8 mouse cellular contexts compared by ENCODE assay signal in genomic region chr2:38616072-38616471, GRCm38 (mm10). TPM values are rescaled to one million over a fixed set of nuclear protein-coding genes. Genes with fewer than 3 reads are reported as not detected.
DNase-seq lines count a peak whose midpoint lies in the region; ATAC-seq and TF ChIP-seq lines count a peak whose summit lies in the region.

No protein-coding gene starts in this region.

- peaks cover 18% of the 10 kb centered on the region for H3K36me3 ChIP-seq in forebrain, embryonic 12.5 days (replicated peaks)
- no peaks in the 10 kb centered on the region for H3K36me3 ChIP-seq in forebrain, embryonic 16.5 days (ENCODE audit: control insufficient read depth, insufficient read depth)
- peaks cover 37% of the 10 kb centered on the region for H3K36me3 ChIP-seq in lung, embryonic 14.5 days (ENCODE audit: insufficient read depth)

- H3K27me3 ChIP-seq in forebrain, embryonic 12.5 days, result no peaks in the 10 kb centered on the region
- H3K27me3 ChIP-seq in forebrain, embryonic 16.5 days (replicated peaks; ENCODE audit: control insufficient read depth, insufficient read depth, low read length), result no peaks in the 10 kb centered on the region
- H3K27me3 ChIP-seq in lung, embryonic 14.5 days (ENCODE audit: insufficient read depth, low read length), result no peaks in the 10 kb centered on the region

- H3K9me3 ChIP-seq in forebrain, embryonic 12.5 days, result no peaks in the 10 kb centered on the region
- H3K9me3 ChIP-seq in forebrain, embryonic 16.5 days (ENCODE audit: control insufficient read depth, low read length), result no peaks in the 10 kb centered on the region
- H3K9me3 ChIP-seq in lung, embryonic 14.5 days (ENCODE audit: low read depth, low read length), result no peaks in the 10 kb centered on the region

- no peak overlapping the region for H3K4me3 ChIP-seq in forebrain, embryonic 12.5 days (replicated peaks)
- no peak overlapping the region for H3K4me3 ChIP-seq in forebrain, embryonic 16.5 days (replicated peaks; ENCODE audit: low read length)
- H3K4me3 ChIP-seq in lung, embryonic 14.5 days (ENCODE audit: low read depth, low read length), result no peak overlapping the region
- no peak overlapping the region for H3K4me3 ChIP-seq in lung, adult 2 months (replicated peaks; ENCODE audit: extremely low read depth, low read depth, low read length)

- peak; percentile 33; the same call in 1 of the 2 replicates for TF ChIP-seq CTCF in lung, embryonic 14.5 days (IDR thresholded peaks at IDR 0.05; ENCODE audit: low read depth)
- TF ChIP-seq CTCF in lung, adult 2 months (IDR thresholded peaks at IDR 0.05; ENCODE audit: insufficient read depth, low read length), result no peak

- H3K9ac ChIP-seq in forebrain, embryonic 12.5 days, result no peak overlapping the region
- no peak overlapping the region for H3K9ac ChIP-seq in forebrain, embryonic 16.5 days (replicated peaks; ENCODE audit: low read depth, low read length)
- H3K9ac ChIP-seq in lung, embryonic 14.5 days, result no peak overlapping the region

- no peak for ATAC-seq in forebrain, embryonic 12.5 days (ENCODE audit: low FRiP score)
- no peak for ATAC-seq in forebrain, embryonic 16.5 days
- ATAC-seq in lung, embryonic 14.5 days (ENCODE audit: insufficient read depth), result no peak
- ATAC-seq in megakaryocyte-erythroid progenitor cell, adult 5-6 weeks (replicated peaks; ENCODE audit: low FRiP score, low TSS enrichment, poor library complexity, severe bottlenecking), result peak; percentile 57; the same call in 1 of the 2 replicates

- peak overlapping the region; percentile 69 for H3K27ac ChIP-seq in forebrain, embryonic 12.5 days
- H3K27ac ChIP-seq in forebrain, embryonic 16.5 days (ENCODE audit: low read length), result no peak overlapping the region; the same call in 1 of the 2 replicates
- no peak overlapping the region for H3K27ac ChIP-seq in lung, embryonic 14.5 days (ENCODE audit: low read depth)

- no peak for TF ChIP-seq POLR2A in lung, adult 2 months (IDR thresholded peaks at IDR 0.05; ENCODE audit: borderline replicate concordance, extremely low read depth, low read depth, low read length)

- no peak overlapping the region for H3K4me2 ChIP-seq in forebrain, embryonic 12.5 days
- no peak overlapping the region for H3K4me2 ChIP-seq in forebrain, embryonic 16.5 days (ENCODE audit: low read length)
- no peak overlapping the region for H3K4me2 ChIP-seq in lung, embryonic 14.5 days

- intact Hi-C loops in heart, postnatal 14 days (cut with DNase I), result no loop called here

- whole genome bisulfite sequencing in forebrain, embryonic 12.5 days, result 53% methylated on average over 4 of the region's 4 CpGs
- 27% methylated on average over 4 of the region's 4 CpGs for WGBS in forebrain, embryonic 16.5 days
- 45% methylated on average over 4 of the region's 4 CpGs for WGBS in lung, embryonic 14.5 days
- WGBS in lung, adult 2 months, result 49% methylated on average over 4 of the region's 4 CpGs

- H3K4me1 ChIP-seq in forebrain, embryonic 12.5 days, result peaks cover 43% of the 10 kb centered on the region
- peaks cover 31% of the 10 kb centered on the region for H3K4me1 ChIP-seq in forebrain, embryonic 16.5 days (replicated peaks; ENCODE audit: control insufficient read depth, insufficient read depth, low read length)
- no peaks in the 10 kb centered on the region for H3K4me1 ChIP-seq in lung, embryonic 14.5 days (ENCODE audit: insufficient read depth)
- peaks cover 3% of the 10 kb centered on the region for H3K4me1 ChIP-seq in lung, adult 2 months (ENCODE audit: control insufficient read depth, insufficient read depth, low read length)

- peak; percentile 18 for DNase-seq in lung, embryonic 14.5 days
- no peak for DNase-seq in lung, adult 2 months
- DNase-seq in Muller cell, postnatal 12 days (ENCODE audit: inconsistent ontology term), result peak; percentile 37
- peak; percentile 35 to 44 for DNase-seq in heart, postnatal 14 days
- DNase-seq in urinary bladder, postnatal 10 days (ENCODE audit: low spot score), result no peak

RNA-seq across cellular contexts. Expression of gene Psmb7, which starts 27.8 kb away (rescaled TPM):
- polyA plus RNA-seq in forebrain, embryonic 12.5 days (2016; fragmentation: Nextera tagmentation; extraction: Ambion mirVana), result 294 and 303 TPM in 2 replicates
- 289 and 291 TPM in 2 replicates for polyA plus RNA-seq in forebrain, embryonic 16.5 days (2015; fragmentation: Nextera tagmentation; extraction: Ambion mirVana)
- polyA plus RNA-seq in lung, embryonic 14.5 days (2014; fragmentation: Nextera tagmentation; extraction: Ambion mirVana), result 264 and 270 TPM in 2 replicates
- 36.3 and 69.8 TPM in 2 replicates for polyA plus RNA-seq in lung, adult 2 months (2012; rRNA removed)
- 100 to 1,000 TPM; 242 to 254 TPM for total RNA-seq in heart, postnatal 14 days (2021)
- total RNA-seq in megakaryocyte-erythroid progenitor cell, adult 5-6 weeks (2014; fragmentation: Nextera tagmentation), result 185 and 224 TPM in 2 replicates
- 385 and 429 TPM in 2 replicates for total RNA-seq in megakaryocyte-erythroid progenitor cell, adult 5-6 weeks (2017)

Comparison
In these comparisons a context has a peak if more than half of its experiments do, and no peak if none do; other contexts are left out.
1. DNase-seq: peak in lung, embryonic 14.5 days (single experiment), Muller cell, postnatal 12 days (single experiment) and heart, postnatal 14 days (2 of 2); none in lung, adult 2 months (single experiment) and urinary bladder, postnatal 10 days (single experiment).